Mouse (Mus musculus): ENCODE measurements around the gene Gm5485. TPM values are rescaled to one million over a fixed set of nuclear protein-coding genes. Genes with fewer than 3 reads are reported as not detected.

Gm5485 gene
- polyA plus RNA-seq, 1 experiment from 2014 or later, result not detected

DNA sequence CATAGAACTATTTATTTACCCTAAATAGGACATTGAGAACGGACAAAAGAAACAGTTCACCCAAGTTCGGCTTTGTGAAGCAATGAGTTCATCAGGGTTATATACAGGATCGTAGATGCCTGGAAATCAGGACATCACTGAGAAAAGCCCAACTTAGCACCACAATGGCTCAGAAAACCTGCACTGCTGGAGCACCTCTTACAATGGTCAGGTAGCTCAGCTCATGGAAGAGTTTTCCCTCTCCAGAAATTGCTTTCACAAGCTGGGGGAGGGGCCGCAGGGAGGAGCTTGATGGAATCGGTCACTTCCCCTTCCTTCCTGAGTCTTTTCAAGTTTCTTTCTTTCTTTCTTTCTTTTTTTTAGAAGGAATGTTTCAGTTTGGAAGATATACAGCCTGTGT is 56.5 kb downstream of the Gm5485 start:
- WGBS, result 88% methylated on average over 5 of the region's 5 CpGs

More for the DNA sequence above, 56.5 kb downstream of the Gm5485 start:
- H3K9me3 ChIP-seq (replicated peaks), result no peaks in the 10 kb centered on the region
- no peaks in the 10 kb centered on the region for H3K36me3 ChIP-seq
- H3K4me3 ChIP-seq, result no peak overlapping the region
- no peak overlapping the region for H3K27ac ChIP-seq
- H3K27me3 ChIP-seq (ENCODE audit: low read depth, poor library complexity, severe bottlenecking), result no peaks in the 10 kb centered on the region
- DNase-seq (ENCODE audit: low spot score), result no peak
- H3K4me1 ChIP-seq, result no peaks in the 10 kb centered on the region

Other genes starting within 250 kb of the Gm5485 start
- gene Dppa4, start 128.7 kb downstream of the Gm5485 start, polyA plus RNA-seq (2016; fragmentation: Nextera tagmentation; extraction: Ambion mirVana), result not detected in 2 replicates
- not detected in 2 replicates for gene Dppa2, start 108.5 kb downstream of the Gm5485 start, polyA plus RNA-seq (2016; fragmentation: Nextera tagmentation; extraction: Ambion mirVana)
- not detected in 2 replicates for gene Morc1, start 18.8 kb upstream of the Gm5485 start, polyA plus RNA-seq (2016; fragmentation: Nextera tagmentation; extraction: Ambion mirVana)

Measured in limb, embryonic 10.5 days (tissue).